Mouse (Mus musculus) limb, embryonic 11.5 days (tissue): ENCODE measurements around the gene Fut8. TPM values are rescaled to one million over a fixed set of nuclear protein-coding genes. Genes with fewer than 3 reads are reported as not detected.

ENCODE experiments used
- ATAC-seq: fragments of 200-750 bp; cut with Nextera tagmentation; 2 replicates; pipeline ENCODE4 v1.8.0; 2017; ENCODE audit warnings: low read depth; ENCODE audit not compliant: insufficient number of reproducible peaks, low FRiP score, low TSS enrichment
- DNase-seq: peaks from one replicate; pipeline ENCODE4 v3.0.0-alpha.2; 2015; ENCODE audit warnings: low spot score
- H3K27ac ChIP-seq: fragments of 300-500 bp; sonication (generic); replicated peaks from 2 replicates; pipeline ENCODE4 v1.5.1; 2014; ENCODE audit warnings: low read depth, mild to moderate bottlenecking, low read length
- H3K27me3 ChIP-seq: fragments of 300-500 bp; sonication (generic); 2 replicates; pipeline ENCODE4 v1.6.1; 2014; ENCODE audit warnings: mild to moderate bottlenecking, low read length, mixed read lengths; ENCODE audit not compliant: control insufficient read depth, insufficient read depth
- H3K36me3 ChIP-seq: fragments of 300-500 bp; sonication (generic); 2 replicates; pipeline ENCODE4 v1.6.1; 2014; ENCODE audit warnings: mild to moderate bottlenecking, low read length, moderate library complexity, mixed read lengths; ENCODE audit not compliant: control insufficient read depth, insufficient read depth
- H3K4me1 ChIP-seq: fragments of 300-500 bp; sonication (generic); 2 replicates; pipeline ENCODE4 v1.6.1; 2014; ENCODE audit warnings: low read length, mixed read lengths; ENCODE audit not compliant: control insufficient read depth, insufficient read depth
- H3K4me2 ChIP-seq: fragments of 300-500 bp; sonication (generic); 2 replicates; pipeline ENCODE4 v1.6.1; 2014; ENCODE audit warnings: low read depth, mild to moderate bottlenecking, moderate library complexity; ENCODE audit not compliant: severe bottlenecking
- H3K4me3 ChIP-seq: fragments of 300-500 bp; sonication (generic); 2 replicates; pipeline ENCODE4 v1.5.1; 2014; ENCODE audit warnings: low read depth, low read length
- H3K9ac ChIP-seq: fragments of 300-500 bp; sonication (generic); 2 replicates; pipeline ENCODE4 v1.6.1; 2014; ENCODE audit warnings: mild to moderate bottlenecking, low read length
- H3K9me3 ChIP-seq: fragments of 300-500 bp; sonication (generic); 2 replicates; pipeline ENCODE4 v1.6.1; 2016; ENCODE audit warnings: low read length; ENCODE audit not compliant: control insufficient read depth
- WGBS: fragments of 180-500 bp; shearing (Covaris S2); extraction: QIAGEN DNeasy Blood & Tissue Kit; methylation state at CpG from one replicate; pipeline ENCODE4 v1.1.7; 2014; 5-methylcytosine and 5-hydroxymethylcytosine counted together
- polyA plus RNA-seq: library from polyadenylated mRNA; unstranded; fragments of >200 nt; fragmentation: Nextera tagmentation; extraction: Ambion mirVana; gene quantifications from 2 replicates; pipeline ENCODE4 v1.2.1, GENCODE M21; 2014

Gene Fut8
- polyA plus RNA-seq, 1 experiment from 2014 or later = 22.9 TPM

GRCm38 (mm10) chr12:77415720-77416119 lies 177.8 kb downstream of the Fut8 start:
- DNase-seq = no peak
- Histone ChIP-seq H3K4me1 (no peaks in the 10 kb centered on the region), H3K27me3 (no peaks in the 10 kb centered on the region), H3K4me3 (no peak overlapping the region), H3K4me2 (no peak overlapping the region), H3K9me3 (no peaks in the 10 kb centered on the region), H3K27ac (no peak overlapping the region), H3K36me3 (no peaks in the 10 kb centered on the region), H3K9ac (no peak overlapping the region)
- ATAC-seq = no peak
- 88% methylated on average over 1 of the region's 1 CpGs for WGBS

- DNase-seq = no peak
- WGBS = 81% methylated on average over 6 of the region's 6 CpGs
Observed at GRCm38 (mm10) chr12:77421667-77422393, 183.9 kb downstream of the Fut8 start.

GRCm38 (mm10) chr12:77426093-77426492 lies 188.2 kb downstream of the Fut8 start:
- Histone ChIP-seq H3K4me2 (no peak overlapping the region), H3K9me3 (no peaks in the 10 kb centered on the region), H3K36me3 (no peaks in the 10 kb centered on the region), H3K27ac (no peak overlapping the region), H3K9ac (no peak overlapping the region), H3K27me3 (no peaks in the 10 kb centered on the region), H3K4me1 (no peaks in the 10 kb centered on the region), H3K4me3 (no peak overlapping the region)
- ATAC-seq = no peak
- DNase-seq = no peak
- 95% methylated on average over 3 of the region's 3 CpGs for WGBS

More at GRCm38 (mm10) chr12:77421667-77422393, 183.9 kb downstream of the Fut8 start:
- ATAC-seq = no peak
- H3K9me3 ChIP-seq = no peaks in the 10 kb centered on the region
- H3K4me2 ChIP-seq = no peak overlapping the region
- H3K4me1 ChIP-seq = no peaks in the 10 kb centered on the region
- no peak overlapping the region for H3K4me3 ChIP-seq
- no peaks in the 10 kb centered on the region for H3K36me3 ChIP-seq
- H3K27ac ChIP-seq = no peak overlapping the region
- H3K9ac ChIP-seq = no peak overlapping the region
- no peaks in the 10 kb centered on the region for H3K27me3 ChIP-seq

GRCm38 (mm10) chr12:77428165-77428564 lies 190.2 kb downstream of the Fut8 start:
- no peak for DNase-seq
- ATAC-seq = no peak
- H3K36me3 ChIP-seq = no peaks in the 10 kb centered on the region
- WGBS = 74% methylated on average over 1 of the region's 1 CpGs
- no peak overlapping the region for H3K9ac ChIP-seq
- H3K4me3 ChIP-seq = no peak overlapping the region
- no peaks in the 10 kb centered on the region for H3K27me3 ChIP-seq
- no peak overlapping the region for H3K4me2 ChIP-seq
- no peaks in the 10 kb centered on the region for H3K4me1 ChIP-seq
- H3K27ac ChIP-seq = no peak overlapping the region
- no peaks in the 10 kb centered on the region for H3K9me3 ChIP-seq

- Histone ChIP-seq H3K4me2 (no peak overlapping the region), H3K27ac (no peak overlapping the region), H3K27me3 (no peaks in the 10 kb centered on the region), H3K4me1 (no peaks in the 10 kb centered on the region), H3K9me3 (no peaks in the 10 kb centered on the region), H3K36me3 (no peaks in the 10 kb centered on the region), H3K4me3 (no peak overlapping the region), H3K9ac (no peak overlapping the region)
- DNase-seq (no peak), ATAC-seq (no peak)
Observed at GRCm38 (mm10) chr12:77429381-77429780, 191.5 kb downstream of the Fut8 start.

GRCm38 (mm10) chr12:77436733-77437132 lies 198.8 kb downstream of the Fut8 start:
- DNase-seq (no peak), ATAC-seq (no peak)
- Histone ChIP-seq H3K27me3 (no peaks in the 10 kb centered on the region), H3K9me3 (no peaks in the 10 kb centered on the region), H3K27ac (no peak overlapping the region), H3K4me1 (no peaks in the 10 kb centered on the region), H3K9ac (no peak overlapping the region), H3K4me2 (no peak overlapping the region), H3K4me3 (no peak overlapping the region), H3K36me3 (no peaks in the 10 kb centered on the region)
- WGBS = 85% methylated on average over 2 of the region's 2 CpGs

GRCm38 (mm10) chr12:77450816-77451215 lies 212.9 kb downstream of the Fut8 start:
- Histone ChIP-seq H3K4me1 (no peaks in the 10 kb centered on the region), H3K36me3 (no peaks in the 10 kb centered on the region), H3K4me2 (no peak overlapping the region), H3K4me3 (no peak overlapping the region), H3K27me3 (no peaks in the 10 kb centered on the region), H3K9me3 (no peaks in the 10 kb centered on the region), H3K27ac (no peak overlapping the region), H3K9ac (no peak overlapping the region)
- ATAC-seq (no peak), DNase-seq (no peak)
- WGBS = 87% methylated on average over 2 of the region's 2 CpGs

GRCm38 (mm10) chr12:77466178-77466577 lies 228.3 kb downstream of the Fut8 start:
- 98% methylated on average over 1 of the region's 1 CpGs for WGBS
- ATAC-seq = no peak
- H3K4me3 ChIP-seq = no peak overlapping the region
- no peaks in the 10 kb centered on the region for H3K9me3 ChIP-seq
- H3K36me3 ChIP-seq = no peaks in the 10 kb centered on the region
- no peak overlapping the region for H3K4me2 ChIP-seq
- no peak for DNase-seq
- H3K9ac ChIP-seq = no peak overlapping the region
- H3K27me3 ChIP-seq = no peaks in the 10 kb centered on the region
- no peak overlapping the region for H3K27ac ChIP-seq
- H3K4me1 ChIP-seq = no peaks in the 10 kb centered on the region

- WGBS = 90% methylated on average over 2 of the region's 2 CpGs
- Histone ChIP-seq H3K27me3 (no peaks in the 10 kb centered on the region), H3K4me1 (no peaks in the 10 kb centered on the region), H3K4me3 (no peak overlapping the region), H3K9ac (no peak overlapping the region), H3K9me3 (no peaks in the 10 kb centered on the region), H3K27ac (no peak overlapping the region), H3K4me2 (no peak overlapping the region), H3K36me3 (no peaks in the 10 kb centered on the region)
- DNase-seq (no peak), ATAC-seq (no peak)
Observed at GRCm38 (mm10) chr12:77479931-77480330, 242.0 kb downstream of the Fut8 start.
